Mouse (Mus musculus) stomach, postnatal 0 days (tissue): ENCODE results near the gene Fnip1.

Experiments
- CTCF ChIP-seq: IDR thresholded peaks from 2 replicates; pipeline ENCODE4 v1.5.1; 2016; ENCODE audit warnings: antibody characterized with exemption, low read depth, mild to moderate bottlenecking, moderate library complexity
- EP300 ChIP-seq: optimal IDR thresholded peaks from 2 replicates; pipeline ENCODE3; 2016; ENCODE audit warnings: antibody characterized with exemption

- no peak for TF ChIP-seq EP300
- TF ChIP-seq CTCF, result no peak
These were observed 41.3 kb upstream of the Fnip1 start for GRCm38 (mm10) chr11:54396686-54397085.
